Mouse (Mus musculus): ENCODE data around the gene Otoa. TPM values are rescaled to one million over a fixed set of nuclear protein-coding genes. Genes with fewer than 3 reads are reported as not detected.
A peak's percentile ranks its signal among the peaks of the same experiment; 100 is the strongest.

The Otoa gene
- polyA plus RNA-seq, 1 experiment from 2014 or later = 0.06 TPM

DNA sequence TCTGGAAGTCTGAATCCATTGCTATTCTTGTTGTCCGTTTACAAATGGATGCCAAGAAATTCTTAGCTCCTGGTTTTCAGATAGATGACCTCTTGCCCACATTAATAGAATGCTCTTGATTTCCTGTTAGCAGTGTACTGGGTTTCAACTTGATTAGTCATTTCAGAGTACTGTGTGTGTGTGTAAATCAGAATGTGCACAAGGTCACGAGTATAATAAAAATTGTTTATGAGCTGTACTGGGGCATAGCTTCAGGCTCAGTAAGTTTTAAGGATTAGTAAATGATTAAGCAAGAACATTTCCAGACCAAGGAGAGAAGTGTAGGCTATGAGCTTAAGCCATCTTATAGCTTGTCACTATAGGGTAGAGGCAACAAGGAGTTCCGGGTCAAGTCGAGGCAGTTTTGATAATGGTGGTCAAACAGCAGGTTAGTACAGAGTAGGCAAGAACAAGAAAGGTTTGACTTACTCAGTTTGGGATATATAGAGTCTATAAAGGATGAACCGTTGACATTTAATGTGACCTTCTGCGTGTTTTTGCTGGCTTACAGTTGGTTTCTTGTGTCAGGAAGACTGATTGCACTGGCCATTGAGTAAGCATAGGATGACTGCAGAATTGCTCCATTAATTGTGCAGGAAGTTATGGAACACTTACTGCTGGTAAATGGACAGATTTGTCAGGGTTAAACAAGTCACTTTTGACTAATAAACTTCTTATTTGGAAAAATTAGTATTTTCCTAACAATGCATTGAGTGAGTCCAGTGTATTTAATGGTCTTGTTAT lies 35.6 kb upstream of the Otoa start:
- H3K36me3 ChIP-seq (ENCODE audit: control insufficient read depth, insufficient read depth, low read length) = peaks cover 9% of the 10 kb centered on the region; the same call in 1 of the 2 replicates
- WGBS = 97% methylated on average over 6 of the region's 6 CpGs
- H3K27me3 ChIP-seq (replicated peaks; ENCODE audit: control insufficient read depth, insufficient read depth, low read length) = no peaks in the 10 kb centered on the region
- no peak overlapping the region for H3K4me2 ChIP-seq (ENCODE audit: low read length)
- DNase-seq (ENCODE audit: low spot score) (no peak), ATAC-seq (no peak)
- no peak overlapping the region for H3K9ac ChIP-seq (ENCODE audit: low read length)
- H3K27ac ChIP-seq (ENCODE audit: low read depth, low read length) = no peak overlapping the region
- no peaks in the 10 kb centered on the region for H3K4me1 ChIP-seq (ENCODE audit: control insufficient read depth, insufficient read depth, low read length)
- H3K9me3 ChIP-seq (replicated peaks; ENCODE audit: control insufficient read depth, low read length) = no peaks in the 10 kb centered on the region
- no peak overlapping the region for H3K4me3 ChIP-seq (ENCODE audit: low read depth, low read length)

DNA sequence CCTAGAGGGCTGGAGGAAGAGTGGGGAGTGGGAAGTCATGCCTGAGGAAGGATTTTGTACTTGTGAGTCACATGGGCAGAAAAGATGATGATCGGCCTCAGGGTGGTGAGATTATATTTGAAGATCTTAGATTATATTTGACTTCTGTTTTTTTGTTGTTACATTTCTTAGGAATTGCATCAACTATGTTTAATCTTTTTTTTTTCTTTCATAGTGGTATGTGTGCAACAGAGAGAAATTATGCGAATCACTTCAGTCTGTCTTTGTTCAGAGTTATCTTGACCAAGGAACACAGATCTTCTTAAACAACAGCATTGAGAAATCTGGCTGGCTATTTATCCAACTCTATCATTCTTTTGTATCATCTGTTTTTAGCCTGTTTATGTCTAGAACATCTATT lies 33.8 kb upstream of the Otoa start:
- Histone ChIP-seq H3K9ac (ENCODE audit: low read length) (no peak overlapping the region), H3K27me3 (replicated peaks; ENCODE audit: control insufficient read depth, insufficient read depth, low read length) (no peaks in the 10 kb centered on the region), H3K36me3 (ENCODE audit: control insufficient read depth, insufficient read depth, low read length) (peaks cover 23% of the 10 kb centered on the region), H3K27ac (ENCODE audit: low read depth, low read length) (no peak overlapping the region), H3K4me2 (ENCODE audit: low read length) (no peak overlapping the region), H3K4me3 (ENCODE audit: low read depth, low read length) (no peak overlapping the region), H3K9me3 (replicated peaks; ENCODE audit: control insufficient read depth, low read length) (no peaks in the 10 kb centered on the region), H3K4me1 (ENCODE audit: control insufficient read depth, insufficient read depth, low read length) (no peaks in the 10 kb centered on the region)
- WGBS = 96% methylated on average over 2 of the region's 2 CpGs
- ATAC-seq (no peak), DNase-seq (ENCODE audit: low spot score) (no peak)

DNA sequence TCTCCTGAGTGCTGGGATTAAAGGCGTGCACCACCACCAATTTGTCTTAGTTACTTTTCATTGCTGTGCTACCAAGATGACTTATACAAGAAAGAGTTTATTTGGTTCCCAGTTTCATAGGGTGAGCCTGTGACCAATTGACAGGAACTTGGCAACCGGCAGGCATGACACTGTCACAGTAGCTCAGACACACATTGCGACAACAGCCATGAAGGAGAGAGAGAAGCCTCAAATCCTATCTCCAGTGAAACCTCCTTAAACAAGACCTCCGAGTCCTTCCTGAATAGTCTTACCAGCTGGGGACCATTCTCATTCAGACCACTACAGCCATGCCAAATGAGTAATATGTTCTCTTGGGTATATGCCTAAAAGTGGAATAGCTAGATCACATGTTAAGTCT lies 28.4 kb upstream of the Otoa start:
- DNase-seq (ENCODE audit: low spot score) = no peak
- Histone ChIP-seq H3K4me3 (ENCODE audit: low read depth, low read length) (no peak overlapping the region), H3K4me2 (ENCODE audit: low read length) (no peak overlapping the region), H3K27ac (ENCODE audit: low read depth, low read length) (no peak overlapping the region), H3K9me3 (replicated peaks; ENCODE audit: control insufficient read depth, low read length) (no peaks in the 10 kb centered on the region), H3K27me3 (replicated peaks; ENCODE audit: control insufficient read depth, insufficient read depth, low read length) (no peaks in the 10 kb centered on the region), H3K36me3 (ENCODE audit: control insufficient read depth, insufficient read depth, low read length) (peaks cover 64% of the 10 kb centered on the region), H3K9ac (ENCODE audit: low read length) (no peak overlapping the region), H3K4me1 (ENCODE audit: control insufficient read depth, insufficient read depth, low read length) (no peaks in the 10 kb centered on the region)
- no peak for ATAC-seq
- 87% methylated on average over 4 of the region's 4 CpGs for WGBS

DNA sequence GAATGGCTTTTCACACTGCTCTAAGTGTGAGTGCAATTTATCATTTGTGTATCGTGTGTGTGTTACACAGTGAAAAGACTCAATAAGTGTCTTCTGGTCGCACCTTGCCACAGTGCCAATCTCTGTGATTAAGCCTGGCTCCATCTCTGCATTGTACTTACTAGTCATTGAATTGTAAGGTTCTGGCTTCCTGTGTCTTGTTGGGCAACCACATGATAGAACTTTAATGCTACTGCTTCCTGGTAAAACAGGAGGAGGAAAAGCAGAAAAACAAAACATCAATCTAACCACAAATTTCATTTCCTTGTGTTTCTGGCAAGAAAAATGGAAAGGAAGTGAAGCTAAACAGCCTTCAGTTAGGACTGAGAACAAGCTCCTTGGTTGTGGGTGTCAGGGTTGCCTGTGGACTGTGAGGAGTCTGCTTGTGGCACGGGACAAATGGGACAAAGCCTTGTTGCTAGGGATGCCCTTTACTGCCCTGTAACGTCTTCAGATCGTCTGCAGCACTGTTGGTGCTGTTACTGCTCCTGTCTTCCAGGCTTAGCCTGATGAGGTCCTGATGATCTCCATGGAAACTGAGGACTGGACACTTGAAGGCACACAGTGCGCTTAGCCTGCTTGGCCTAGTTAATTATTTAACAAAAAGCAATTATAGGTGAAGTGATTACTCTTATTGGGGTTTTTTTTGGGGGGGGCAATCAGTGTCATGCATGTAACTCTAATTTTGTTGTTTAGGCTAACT lies 21.8 kb upstream of the Otoa start:
- Histone ChIP-seq H3K27me3 (replicated peaks; ENCODE audit: control insufficient read depth, insufficient read depth, low read length) (no peaks in the 10 kb centered on the region), H3K4me3 (ENCODE audit: low read depth, low read length) (no peak overlapping the region), H3K36me3 (ENCODE audit: control insufficient read depth, insufficient read depth, low read length) (peaks cover 43% of the 10 kb centered on the region), H3K9ac (ENCODE audit: low read length) (no peak overlapping the region), H3K9me3 (replicated peaks; ENCODE audit: control insufficient read depth, low read length) (no peaks in the 10 kb centered on the region), H3K27ac (ENCODE audit: low read depth, low read length) (no peak overlapping the region), H3K4me2 (ENCODE audit: low read length) (no peak overlapping the region), H3K4me1 (ENCODE audit: control insufficient read depth, insufficient read depth, low read length) (no peaks in the 10 kb centered on the region)
- no peak for DNase-seq (ENCODE audit: low spot score)
- no peak for ATAC-seq
- WGBS = 65% methylated on average over 6 of the region's 6 CpGs

DNA sequence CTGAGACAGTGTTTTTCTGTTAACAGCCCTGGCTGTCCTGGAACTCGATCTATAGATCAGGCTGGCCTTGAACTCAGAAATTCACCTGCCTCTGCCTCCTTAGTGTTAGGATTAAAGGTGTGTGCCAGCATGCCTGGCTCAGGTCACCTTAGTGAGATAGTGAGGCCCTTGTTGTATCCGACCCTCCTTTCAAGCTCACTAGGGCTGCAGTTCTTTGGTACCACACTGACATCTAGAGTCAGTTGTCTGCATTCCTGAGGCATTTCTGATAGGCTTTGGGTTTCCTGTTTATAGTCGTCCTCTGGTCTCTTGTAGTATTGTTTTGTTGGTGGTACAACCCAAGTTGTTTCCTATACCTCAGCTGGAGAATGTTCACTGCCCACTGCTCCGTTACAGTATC lies 17.1 kb upstream of the Otoa start:
- H3K36me3 ChIP-seq (ENCODE audit: control insufficient read depth, insufficient read depth, low read length) = peaks cover 35% of the 10 kb centered on the region
- H3K4me1 ChIP-seq (ENCODE audit: control insufficient read depth, insufficient read depth, low read length) = no peaks in the 10 kb centered on the region
- no peak overlapping the region for H3K9ac ChIP-seq (ENCODE audit: low read length)
- 67% methylated on average over 4 of the region's 4 CpGs for WGBS
- no peak overlapping the region for H3K27ac ChIP-seq (ENCODE audit: low read depth, low read length)
- H3K9me3 ChIP-seq (replicated peaks; ENCODE audit: control insufficient read depth, low read length) = no peaks in the 10 kb centered on the region
- DNase-seq (ENCODE audit: low spot score) = peak; percentile 40
- H3K4me2 ChIP-seq (ENCODE audit: low read length) = no peak overlapping the region
- H3K27me3 ChIP-seq (replicated peaks; ENCODE audit: control insufficient read depth, insufficient read depth, low read length) = no peaks in the 10 kb centered on the region
- no peak for ATAC-seq
- H3K4me3 ChIP-seq (ENCODE audit: low read depth, low read length) = no peak overlapping the region

DNA sequence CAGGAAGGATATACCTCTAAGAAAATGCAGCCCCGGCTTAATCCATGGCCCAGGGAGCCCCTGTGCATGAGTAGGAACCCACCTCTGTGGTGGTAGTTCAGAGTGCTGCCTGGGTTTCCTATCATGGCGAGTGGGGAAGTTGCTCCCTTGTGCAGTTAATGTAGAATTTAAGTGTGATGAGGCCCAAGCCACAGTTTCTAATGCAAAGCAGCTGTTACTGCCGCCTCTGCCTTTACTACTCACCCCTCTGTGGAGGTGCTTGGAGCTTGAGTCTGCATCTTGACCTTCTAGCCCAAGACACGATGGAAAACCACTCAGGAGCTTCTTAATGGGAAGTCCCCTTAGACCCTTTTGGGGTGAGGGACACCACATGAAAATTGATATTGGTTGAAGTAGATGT lies 10.2 kb upstream of the Otoa start:
- DNase-seq (ENCODE audit: low spot score) (no peak), ATAC-seq (no peak)
- H3K36me3 ChIP-seq (ENCODE audit: control insufficient read depth, insufficient read depth, low read length) = peaks cover 48% of the 10 kb centered on the region
- H3K27me3 ChIP-seq (replicated peaks; ENCODE audit: control insufficient read depth, insufficient read depth, low read length) = no peaks in the 10 kb centered on the region
- no peaks in the 10 kb centered on the region for H3K4me1 ChIP-seq (ENCODE audit: control insufficient read depth, insufficient read depth, low read length)
- no peak overlapping the region for H3K4me2 ChIP-seq (ENCODE audit: low read length)
- no peaks in the 10 kb centered on the region for H3K9me3 ChIP-seq (replicated peaks; ENCODE audit: control insufficient read depth, low read length)
- WGBS = 94% methylated on average over 4 of the region's 4 CpGs
- no peak overlapping the region for H3K4me3 ChIP-seq (ENCODE audit: low read depth, low read length)
- no peak overlapping the region for H3K9ac ChIP-seq (ENCODE audit: low read length)
- H3K27ac ChIP-seq (ENCODE audit: low read depth, low read length) = no peak overlapping the region

DNA sequence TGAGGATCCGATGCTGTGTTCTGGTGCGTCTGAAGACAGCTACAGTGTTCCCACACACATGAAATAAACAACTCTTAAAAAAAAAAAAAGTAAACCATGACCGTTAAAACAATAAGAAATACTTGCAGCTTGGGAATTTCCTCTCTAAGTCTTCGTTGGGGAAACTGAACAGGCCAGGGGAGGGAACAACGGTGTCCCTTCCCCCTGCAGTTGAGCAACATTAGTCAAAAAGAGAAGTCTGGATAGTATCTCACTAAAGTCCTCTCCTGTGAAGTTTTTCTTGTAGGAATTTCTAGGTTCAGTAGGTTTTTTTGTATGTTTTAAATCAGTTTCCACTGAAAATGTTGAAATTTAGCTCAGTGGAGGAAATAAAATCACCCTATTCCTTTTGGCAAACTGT lies 8.9 kb upstream of the Otoa start:
- WGBS = 91% methylated on average over 5 of the region's 5 CpGs
- H3K4me3 ChIP-seq (ENCODE audit: low read depth, low read length) = no peak overlapping the region
- peaks cover 50% of the 10 kb centered on the region for H3K36me3 ChIP-seq (ENCODE audit: control insufficient read depth, insufficient read depth, low read length)
- H3K9ac ChIP-seq (ENCODE audit: low read length) = no peak overlapping the region
- no peaks in the 10 kb centered on the region for H3K9me3 ChIP-seq (replicated peaks; ENCODE audit: control insufficient read depth, low read length)
- no peaks in the 10 kb centered on the region for H3K4me1 ChIP-seq (ENCODE audit: control insufficient read depth, insufficient read depth, low read length)
- H3K27me3 ChIP-seq (replicated peaks; ENCODE audit: control insufficient read depth, insufficient read depth, low read length) = no peaks in the 10 kb centered on the region
- DNase-seq (ENCODE audit: low spot score) = no peak
- no peak overlapping the region for H3K27ac ChIP-seq (ENCODE audit: low read depth, low read length)
- H3K4me2 ChIP-seq (ENCODE audit: low read length) = no peak overlapping the region
- no peak for ATAC-seq

DNA sequence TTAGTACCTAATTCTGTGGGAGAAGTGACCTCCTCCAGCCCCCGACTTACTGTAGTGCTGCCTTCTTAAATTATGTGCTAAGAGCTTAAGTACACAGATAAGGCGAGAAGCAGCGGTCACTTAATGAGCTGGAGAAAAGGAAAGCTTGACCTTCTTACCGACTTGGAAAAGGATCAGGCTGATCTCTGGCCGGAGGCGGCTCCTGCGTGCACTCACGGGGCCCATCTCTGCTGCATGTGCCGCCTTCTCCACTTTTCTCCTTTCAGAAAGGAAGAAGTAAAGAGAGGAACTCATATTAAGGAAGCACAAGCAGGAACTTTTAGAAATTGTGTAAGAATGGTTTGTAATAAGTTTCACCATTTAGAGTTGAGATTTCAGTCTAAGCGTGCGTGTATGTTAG lies 7.2 kb upstream of the Otoa start, which contains the start of gene Igsf6:
TSS of gene Igsf6 (minus strand) at position 292 of the 400 bp plus-strand sequence.
- no peak within 1 kb of the TSS for H3K4me3 ChIP-seq (ENCODE audit: low read depth, low read length)
- no peaks in the 10 kb centered on the region for H3K9me3 ChIP-seq (replicated peaks; ENCODE audit: control insufficient read depth, low read length)
- WGBS = 88% methylated on average over 11 of the region's 11 CpGs
- no peak within 1 kb of the TSS for H3K9ac ChIP-seq (ENCODE audit: low read length)
- H3K27me3 ChIP-seq (replicated peaks; ENCODE audit: control insufficient read depth, insufficient read depth, low read length) = no peaks in the 10 kb centered on the region
- peaks cover 53% of the 10 kb centered on the region for H3K36me3 ChIP-seq (ENCODE audit: control insufficient read depth, insufficient read depth, low read length)
- no peaks in the 10 kb centered on the region for H3K4me1 ChIP-seq (ENCODE audit: control insufficient read depth, insufficient read depth, low read length)
- H3K27ac ChIP-seq (ENCODE audit: low read depth, low read length) = no peak within 1 kb of the TSS
- no peak within 1 kb of the TSS for H3K4me2 ChIP-seq (ENCODE audit: low read length)
- ATAC-seq (no peak), DNase-seq (ENCODE audit: low spot score) (no peak)

DNA sequence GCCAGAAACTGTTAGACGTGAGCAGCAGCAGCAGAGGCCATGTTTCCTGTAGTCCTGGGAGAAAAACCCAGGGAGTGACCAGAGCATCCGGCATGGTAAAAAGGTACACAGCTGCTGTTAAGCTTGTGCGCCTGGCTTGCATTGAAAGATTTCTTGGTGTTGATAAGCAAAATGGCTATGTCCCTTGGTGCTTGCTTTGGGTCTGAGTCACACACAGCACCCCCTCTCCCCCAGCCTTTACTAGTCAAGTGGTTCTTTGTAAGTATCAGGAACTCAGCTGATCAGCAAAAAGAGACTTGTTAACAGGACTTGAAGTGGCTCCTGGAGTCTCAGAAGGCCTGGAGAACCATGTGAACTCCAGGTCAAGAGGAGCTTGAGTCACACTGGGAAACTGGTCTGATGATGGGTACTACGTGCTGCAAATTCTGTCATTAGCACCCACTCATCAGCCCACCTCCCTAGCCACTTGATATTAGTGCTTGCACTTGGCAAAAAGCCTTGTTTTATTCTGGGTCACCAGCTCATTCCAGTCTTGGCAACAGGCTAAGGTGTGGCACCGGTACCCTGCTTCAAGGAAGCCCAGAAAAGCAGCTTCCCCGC lies 6.5 kb upstream of the Otoa start:
- Histone ChIP-seq H3K4me2 (ENCODE audit: low read length) (no peak overlapping the region), H3K9me3 (replicated peaks; ENCODE audit: control insufficient read depth, low read length) (no peaks in the 10 kb centered on the region), H3K9ac (ENCODE audit: low read length) (no peak overlapping the region), H3K36me3 (ENCODE audit: control insufficient read depth, insufficient read depth, low read length) (peaks cover 52% of the 10 kb centered on the region), H3K27me3 (replicated peaks; ENCODE audit: control insufficient read depth, insufficient read depth, low read length) (no peaks in the 10 kb centered on the region), H3K4me1 (ENCODE audit: control insufficient read depth, insufficient read depth, low read length) (no peaks in the 10 kb centered on the region), H3K4me3 (ENCODE audit: low read depth, low read length) (no peak overlapping the region), H3K27ac (ENCODE audit: low read depth, low read length) (no peak overlapping the region)
- DNase-seq (ENCODE audit: low spot score) = no peak
- WGBS = 86% methylated on average over 6 of the region's 6 CpGs
- ATAC-seq = no peak

Data from forebrain, embryonic 14.5 days (tissue).